Mouse (Mus musculus): Measurements from ENCODE around the gene Fth1. TPM values are rescaled to one million over a fixed set of nuclear protein-coding genes. Genes with fewer than 3 reads are reported as not detected.

The Fth1 gene
- total RNA-seq, 2 experiments from 2014 or later = 939 to 1,067 TPM

DNA sequence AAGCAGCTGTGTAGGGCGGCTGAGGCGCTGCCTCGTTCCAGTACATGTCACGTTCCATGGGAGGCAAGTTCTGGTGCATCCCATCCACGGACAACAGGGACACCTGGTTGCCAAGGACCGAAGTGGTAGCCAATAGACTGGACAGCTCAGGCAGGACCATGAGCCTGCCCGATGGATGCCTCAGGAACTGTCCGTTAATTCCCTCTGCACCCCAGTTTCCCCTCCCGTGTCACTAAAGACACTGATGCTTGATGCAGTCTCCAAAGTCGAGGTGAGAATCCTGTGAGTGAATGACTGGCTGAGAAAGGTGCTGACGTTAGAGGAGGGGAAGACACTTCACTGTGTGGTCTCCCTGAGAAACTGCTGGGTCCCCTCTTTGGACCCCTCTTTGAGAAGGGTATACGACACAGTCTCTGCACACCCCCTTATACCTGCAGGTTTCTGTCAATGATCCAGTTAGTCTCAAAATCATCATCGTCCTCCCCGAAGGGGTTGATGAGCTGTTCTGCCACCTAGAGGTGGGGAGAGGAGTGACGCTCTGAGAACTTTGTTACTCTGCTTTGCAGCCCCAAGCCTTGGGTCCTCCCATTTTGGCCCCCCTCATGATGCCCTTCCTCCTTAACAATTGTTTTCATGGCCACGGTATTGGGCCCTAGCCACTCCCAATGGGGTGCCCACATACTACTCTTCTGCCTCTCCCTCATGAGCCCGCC is 8.9 kb downstream of the Fth1 start:
- peak; percentile 67 for ATAC-seq (replicated peaks; ENCODE audit: low FRiP score, poor library complexity, severe bottlenecking)

DNA sequence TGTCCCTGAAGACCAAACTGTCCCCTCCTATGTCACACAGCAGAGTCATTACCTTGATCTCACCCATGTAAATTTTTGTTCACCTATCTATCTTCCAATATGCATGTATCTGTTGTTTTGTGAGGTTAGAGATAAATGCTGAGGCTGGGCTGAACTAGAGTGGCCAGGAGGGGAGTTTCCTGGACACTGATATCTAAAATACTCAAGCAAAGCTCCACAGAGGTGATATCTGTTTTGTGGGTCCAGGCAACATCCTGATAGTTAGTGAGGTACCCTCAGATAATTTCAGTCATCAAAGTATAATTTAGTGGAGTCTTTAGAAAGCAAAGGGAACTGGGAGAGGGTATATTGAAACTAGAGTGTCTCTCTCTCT is 9.5 kb downstream of the Fth1 start:
- ATAC-seq (replicated peaks; ENCODE audit: low FRiP score, poor library complexity, severe bottlenecking) = peak; percentile 1; the same call in 1 of the 2 replicates

DNA sequence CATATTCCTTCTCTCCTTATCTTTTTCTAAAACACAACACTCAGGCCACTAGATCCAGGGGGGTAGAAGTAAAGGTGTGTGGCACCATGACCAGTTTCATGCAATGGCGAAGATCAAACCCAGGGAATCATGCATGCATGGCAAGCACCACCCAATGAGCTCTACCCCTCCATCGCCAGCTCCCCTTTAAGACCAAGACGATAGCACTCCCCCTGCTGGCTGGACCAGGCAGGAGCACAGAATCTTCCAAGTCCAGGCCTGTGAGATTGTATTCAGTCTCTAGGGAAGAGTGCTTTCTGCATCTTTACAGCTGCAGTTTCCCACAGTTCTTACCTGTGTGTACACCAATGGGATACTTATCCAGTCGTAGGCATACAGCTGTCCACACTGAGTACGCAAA is 10.9 kb downstream of the Fth1 start:
- ATAC-seq (replicated peaks; ENCODE audit: low FRiP score, poor library complexity, severe bottlenecking) = peak; percentile 82

DNA sequence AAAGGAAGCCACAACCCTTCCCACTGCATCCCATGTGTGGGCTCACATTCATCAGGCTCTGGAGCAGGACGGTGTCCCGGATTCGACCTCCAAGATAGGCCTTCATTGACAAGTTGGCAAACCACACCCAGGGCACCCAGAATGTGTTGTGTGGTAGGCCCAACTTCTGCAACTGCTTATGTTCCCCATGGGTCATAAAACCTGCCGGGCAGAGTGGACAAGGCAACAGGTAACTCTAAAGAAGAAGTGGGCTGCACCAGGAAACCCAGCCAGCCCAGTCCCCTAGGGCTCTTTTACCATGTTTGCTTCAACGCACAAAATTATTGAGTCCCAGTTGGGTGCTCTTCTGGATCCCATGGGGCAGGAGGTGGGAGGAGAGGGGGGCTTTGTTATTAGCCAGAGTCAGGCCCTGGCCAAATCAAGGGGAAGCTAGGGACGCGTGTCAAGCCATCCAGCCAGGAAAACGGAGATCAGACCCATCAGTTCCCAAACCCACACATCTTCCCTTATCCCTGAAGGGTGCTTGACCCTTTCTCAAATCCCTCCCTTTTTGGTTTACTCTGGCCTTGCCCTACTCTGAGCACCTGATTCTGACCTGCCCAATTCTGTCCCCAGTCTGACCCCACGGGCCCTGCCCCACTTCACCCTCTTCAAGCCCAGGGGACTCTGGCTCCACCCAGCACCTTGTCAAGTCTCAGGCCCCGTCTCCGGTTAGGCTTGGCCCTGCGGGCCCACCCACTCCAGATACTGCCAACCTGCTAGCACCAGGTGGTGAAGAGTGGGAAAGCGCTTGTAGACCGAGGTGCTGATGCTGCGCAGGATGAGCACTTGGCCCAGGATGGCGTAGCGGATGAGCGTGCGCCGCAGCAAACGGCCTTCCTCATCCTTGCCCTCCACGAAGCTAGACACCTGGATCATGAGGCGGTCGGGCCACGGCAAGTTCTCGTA is 11.9 kb downstream of the Fth1 start:
- ATAC-seq (replicated peaks; ENCODE audit: low FRiP score, poor library complexity, severe bottlenecking) = no peak

DNA sequence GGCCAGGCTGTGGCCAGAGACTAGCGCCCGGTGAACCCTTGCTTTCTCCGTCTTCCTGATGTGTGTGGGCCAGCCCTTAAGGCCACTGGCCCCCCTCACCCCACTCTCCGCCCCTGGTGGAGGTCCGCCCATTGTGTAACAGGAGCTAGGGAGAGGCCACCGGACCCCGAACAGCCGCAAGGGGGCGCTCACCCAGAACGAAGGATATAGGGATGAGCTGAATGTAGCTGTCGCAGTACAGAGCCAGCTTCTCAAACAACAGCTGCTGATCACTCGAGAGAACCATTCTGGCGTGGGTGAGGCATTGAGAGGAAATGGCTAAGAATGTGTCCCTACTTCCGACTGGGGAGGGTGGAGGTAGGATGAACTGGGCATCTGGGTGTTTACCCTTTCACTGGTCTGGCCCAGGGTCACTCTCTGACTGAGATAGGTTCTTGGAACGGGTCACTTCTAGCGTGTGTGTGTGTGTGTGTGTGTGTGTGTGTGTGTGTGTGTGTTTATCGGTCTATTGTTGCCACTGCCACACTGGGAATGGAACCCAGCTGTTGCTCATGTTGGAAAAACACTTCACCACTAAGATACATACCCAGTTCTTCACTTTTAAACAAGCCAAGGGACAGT is 12.7 kb downstream of the Fth1 start:
- peak; percentile 50 for ATAC-seq (replicated peaks; ENCODE audit: low FRiP score, poor library complexity, severe bottlenecking)

DNA sequence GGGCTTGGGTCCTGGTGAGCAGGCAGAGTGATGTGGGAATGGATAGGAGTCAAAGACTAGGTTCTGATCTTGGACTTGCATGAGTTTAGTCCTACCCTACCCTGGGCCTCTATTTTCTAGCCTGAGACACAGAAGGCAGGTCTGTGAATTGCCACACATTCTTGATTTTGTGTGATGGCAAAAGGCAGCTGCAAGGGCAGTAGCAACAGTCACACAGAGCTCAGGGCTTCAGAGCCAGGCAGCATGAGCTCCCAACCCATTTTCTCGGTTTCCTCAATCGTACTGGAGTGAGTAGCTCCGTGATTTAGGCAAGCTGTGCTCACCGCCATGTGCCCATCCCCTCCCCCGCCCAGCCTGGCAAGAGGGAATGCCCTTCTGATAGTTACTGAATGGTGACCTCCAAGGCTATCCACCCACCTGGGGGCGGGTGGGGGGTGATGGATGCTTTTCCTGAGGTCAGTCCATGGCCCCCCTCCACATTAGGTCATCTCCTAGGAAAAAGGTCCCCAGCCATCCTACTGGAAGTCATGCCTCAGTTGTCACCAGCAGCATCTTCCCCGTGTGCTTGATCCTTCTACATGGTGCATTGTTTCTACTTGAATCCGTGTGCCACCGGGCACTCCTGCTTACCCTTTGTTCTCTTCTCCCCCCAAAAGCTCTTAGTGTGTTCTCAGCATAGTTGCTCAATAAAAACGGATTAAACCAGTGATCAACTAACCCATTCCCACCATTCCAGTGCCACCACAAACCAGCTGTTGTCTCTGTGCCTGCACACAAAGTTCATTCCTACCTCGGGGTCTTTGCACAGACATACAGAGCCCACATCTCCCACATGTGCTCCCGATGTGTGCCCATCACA is 17.0 kb downstream of the Fth1 start:
- no peak for ATAC-seq (replicated peaks; ENCODE audit: low FRiP score, poor library complexity, severe bottlenecking)

DNA sequence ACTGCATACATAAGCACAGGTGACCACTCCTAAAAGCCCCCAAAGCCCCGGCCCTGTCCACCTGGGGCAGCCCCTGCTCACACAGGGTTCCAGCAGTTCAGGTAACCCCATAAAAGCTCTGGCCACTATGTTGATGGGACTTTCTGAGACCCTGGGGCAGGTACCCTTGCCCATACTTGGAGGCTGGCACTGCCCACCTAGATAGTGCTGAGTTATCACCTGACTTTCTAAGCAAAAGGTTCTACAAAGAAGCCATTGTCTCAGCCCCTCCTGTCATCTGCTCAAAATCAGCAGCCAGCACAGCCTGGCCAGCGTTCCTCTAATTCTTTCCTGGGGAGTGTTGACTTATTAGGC is 17.6 kb downstream of the Fth1 start:
- no peak for ATAC-seq (replicated peaks; ENCODE audit: low FRiP score, poor library complexity, severe bottlenecking)

DNA sequence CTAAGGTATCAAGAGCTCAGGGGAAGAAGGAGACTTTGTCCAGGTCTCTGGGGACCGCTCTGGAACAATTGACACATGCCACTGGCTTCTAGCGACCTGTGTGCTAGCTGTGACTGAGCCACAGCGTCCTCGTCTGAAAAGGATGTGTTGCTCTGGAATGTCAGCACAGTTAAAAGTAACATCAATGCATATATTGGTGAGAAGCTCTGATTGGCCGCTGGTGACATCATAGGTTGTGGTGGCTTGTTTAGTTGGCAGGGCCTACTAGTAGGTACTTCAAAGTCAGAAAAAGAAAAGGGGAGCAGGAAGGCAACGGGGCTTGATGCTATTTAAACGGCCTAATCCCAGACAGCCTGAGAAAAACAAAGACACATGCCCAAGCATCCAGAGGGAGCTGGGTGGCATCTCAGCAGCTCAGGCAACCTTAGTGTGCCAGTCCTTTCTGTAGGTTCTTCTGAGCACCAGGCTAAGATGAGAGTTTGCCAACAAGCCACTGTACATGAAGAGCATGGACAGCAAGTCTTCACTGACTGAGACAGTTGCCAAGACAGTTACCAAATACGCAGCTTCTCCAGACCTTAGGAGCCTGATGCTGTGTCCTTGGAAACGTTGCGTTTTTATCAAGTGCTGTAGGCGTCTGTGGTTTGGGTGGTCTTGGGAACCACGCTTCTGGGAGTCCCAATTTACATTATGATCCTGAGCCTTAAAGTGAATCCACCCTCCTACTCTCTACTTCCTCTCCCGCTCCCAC is 18.5 kb downstream of the Fth1 start:
- ATAC-seq (replicated peaks; ENCODE audit: low FRiP score, poor library complexity, severe bottlenecking) = no peak

DNA sequence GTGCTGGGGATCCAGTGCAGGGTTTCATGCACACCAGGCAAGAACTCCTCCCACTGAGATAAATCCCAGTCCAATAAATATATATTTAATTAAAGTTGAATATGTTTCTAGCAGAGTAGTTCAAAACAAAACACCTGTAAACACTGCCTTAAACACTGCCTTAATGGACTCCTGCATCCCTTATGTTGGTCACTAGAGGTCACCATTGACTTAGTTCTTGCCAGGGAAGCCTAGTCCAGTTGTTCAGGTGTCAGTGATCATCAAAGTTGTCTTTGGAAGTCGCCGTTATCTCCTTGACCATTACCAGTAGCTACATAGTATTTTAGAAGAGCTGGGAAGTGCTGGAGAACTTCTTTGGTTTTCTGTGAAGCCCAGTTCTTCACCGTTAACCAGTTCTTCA is 19.9 kb downstream of the Fth1 start:
- peak; percentile 90 for ATAC-seq (replicated peaks; ENCODE audit: low FRiP score, poor library complexity, severe bottlenecking)

DNA sequence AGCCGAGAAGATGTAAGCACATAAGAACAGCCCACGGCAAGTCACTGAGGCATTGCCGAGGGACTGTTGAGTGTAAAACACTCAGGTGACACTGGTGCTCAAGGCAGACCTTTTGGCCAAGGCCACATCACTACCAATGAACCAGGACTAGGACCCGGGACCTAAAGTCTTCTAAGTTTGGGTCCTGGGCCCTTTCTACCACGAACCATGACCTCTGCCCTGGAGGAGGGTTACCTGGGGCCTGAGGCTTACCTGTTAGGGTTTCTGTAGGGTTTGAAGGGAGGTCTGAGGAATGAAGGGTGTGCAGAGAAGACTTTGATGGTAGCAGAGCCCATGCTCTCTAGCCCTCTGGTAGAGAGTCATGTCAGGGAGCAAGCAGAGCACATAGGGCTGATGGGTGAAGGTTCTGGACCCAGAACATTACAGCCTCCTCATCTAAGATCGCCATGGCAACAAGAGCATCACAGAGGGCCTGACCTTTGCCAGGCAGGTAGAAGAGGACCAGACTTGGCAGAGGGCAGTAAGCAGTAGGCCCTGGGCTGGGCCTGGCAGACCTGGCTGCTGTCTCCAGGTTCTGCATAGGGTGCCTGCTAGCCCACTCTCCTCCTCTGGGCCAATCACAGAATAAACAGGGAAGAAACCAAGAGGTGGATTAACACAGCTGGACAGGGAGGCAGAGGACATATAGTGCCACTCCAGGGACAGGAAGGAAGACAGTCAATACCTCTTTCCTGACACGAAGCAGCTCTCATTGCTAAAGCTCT is 21.0 kb downstream of the Fth1 start, which contains the start of the genes Best1 and Rab3il1:
TSS of gene Best1 (minus strand) at position 428 of the 764 bp plus-strand sequence.
TSS of gene Rab3il1 (plus strand) at position 464 of the 764 bp plus-strand sequence.
- no peak for ATAC-seq (replicated peaks; ENCODE audit: low FRiP score, poor library complexity, severe bottlenecking)

DNA sequence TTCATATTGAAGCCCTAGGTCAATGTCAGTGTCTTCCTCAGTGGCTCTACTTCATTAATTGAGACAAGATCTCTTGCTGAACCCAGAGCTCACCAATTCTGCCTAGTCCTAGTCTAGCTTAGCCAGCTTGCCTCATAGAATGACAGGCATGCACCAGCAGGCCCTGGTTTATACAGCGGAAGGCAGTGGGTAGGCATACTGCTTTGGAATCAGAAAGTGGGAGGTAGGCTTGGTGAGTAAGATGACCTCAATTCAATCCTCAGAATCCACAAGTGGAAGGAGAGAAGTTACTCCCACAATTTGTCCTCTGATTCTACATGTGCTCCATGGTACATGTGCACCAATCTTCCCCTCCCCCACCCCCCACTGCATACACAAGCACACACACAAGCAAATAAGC is 23.3 kb downstream of the Fth1 start:
- no peak for ATAC-seq (replicated peaks; ENCODE audit: low FRiP score, poor library complexity, severe bottlenecking)

DNA sequence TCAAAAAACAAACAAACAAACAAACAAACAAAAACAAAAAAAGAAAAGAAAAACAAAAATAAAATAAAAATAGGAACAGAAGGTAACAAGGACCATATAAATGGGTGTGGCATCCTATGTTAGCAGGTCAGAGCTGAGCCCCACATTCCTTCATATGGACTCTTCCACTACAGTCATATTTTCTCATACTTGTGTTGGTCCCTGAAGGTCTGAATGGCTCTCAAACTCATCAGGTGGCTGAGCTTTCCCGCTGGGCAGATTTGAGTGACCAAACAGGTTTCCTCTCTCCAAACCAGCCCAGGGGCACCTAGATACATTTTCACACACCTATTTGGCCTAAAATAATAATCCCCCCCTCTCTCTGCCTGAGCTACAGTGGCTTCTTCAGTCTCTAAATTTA is 31.0 kb downstream of the Fth1 start:
- ATAC-seq (replicated peaks; ENCODE audit: low FRiP score, poor library complexity, severe bottlenecking) = no peak

DNA sequence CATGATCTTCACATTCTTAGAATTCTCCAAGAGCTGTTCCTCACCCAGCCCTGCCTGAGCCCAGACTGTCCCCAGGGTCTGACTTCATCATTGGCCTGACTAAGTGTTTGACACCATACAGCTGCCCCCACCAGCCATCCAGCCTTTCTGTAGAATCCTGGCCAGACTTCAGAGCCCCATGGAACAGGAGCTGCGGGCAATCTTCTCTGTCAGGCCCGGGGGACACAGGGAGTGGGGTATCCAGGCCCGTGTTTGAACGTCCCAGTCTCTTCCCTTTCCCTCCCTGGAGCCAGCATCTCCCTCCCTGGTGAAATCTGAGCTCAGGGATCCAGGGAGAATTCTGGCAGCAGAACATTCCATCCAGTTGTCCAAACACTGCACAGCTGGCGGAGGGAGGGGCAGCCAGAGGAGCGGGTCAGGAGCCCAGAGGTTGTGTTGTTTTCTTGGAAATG is 32.5 kb downstream of the Fth1 start:
- ATAC-seq (replicated peaks; ENCODE audit: low FRiP score, poor library complexity, severe bottlenecking) = no peak

DNA sequence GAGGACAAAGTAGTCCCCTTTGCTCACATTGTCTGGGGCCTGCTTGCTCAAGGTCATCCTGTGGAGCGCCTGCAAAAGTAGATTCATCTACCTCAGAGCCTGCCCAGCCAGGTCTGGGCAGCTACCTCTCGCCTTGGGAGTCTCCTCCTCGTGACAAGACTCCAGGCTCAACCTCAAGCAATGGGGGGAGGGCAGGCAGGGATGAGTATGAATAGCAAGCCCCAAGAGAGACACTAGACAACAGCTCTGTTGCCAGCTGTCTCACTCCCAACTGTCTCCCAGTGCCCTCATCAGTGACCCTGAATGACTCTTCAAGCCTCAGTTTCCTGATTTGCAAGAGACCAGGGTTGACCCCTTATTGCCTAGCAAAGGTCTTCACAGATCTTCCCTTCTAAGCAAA is 33.0 kb downstream of the Fth1 start:
- no peak for ATAC-seq (replicated peaks; ENCODE audit: low FRiP score, poor library complexity, severe bottlenecking)

DNA sequence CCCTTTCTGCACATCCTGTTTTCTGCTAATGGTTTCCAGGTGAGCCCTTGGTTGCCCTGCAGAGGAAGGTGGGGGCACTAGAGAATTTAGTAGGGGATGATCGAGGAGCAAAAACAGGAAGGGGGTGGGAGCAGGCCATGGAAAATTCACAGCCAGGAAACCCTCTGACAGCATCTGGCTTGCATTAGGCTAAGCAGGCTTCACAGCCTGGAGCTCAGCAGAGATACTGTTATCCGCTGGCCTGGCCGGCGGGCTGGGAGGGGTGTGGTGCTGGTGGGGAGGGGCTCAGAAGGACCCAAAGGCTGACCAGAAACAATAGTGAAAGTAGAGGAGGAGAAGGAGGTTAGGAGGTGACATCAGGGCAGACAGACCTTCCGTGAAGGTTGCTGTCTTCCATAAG is 33.5 kb downstream of the Fth1 start:
- ATAC-seq (replicated peaks; ENCODE audit: low FRiP score, poor library complexity, severe bottlenecking) = peak; percentile 42

DNA sequence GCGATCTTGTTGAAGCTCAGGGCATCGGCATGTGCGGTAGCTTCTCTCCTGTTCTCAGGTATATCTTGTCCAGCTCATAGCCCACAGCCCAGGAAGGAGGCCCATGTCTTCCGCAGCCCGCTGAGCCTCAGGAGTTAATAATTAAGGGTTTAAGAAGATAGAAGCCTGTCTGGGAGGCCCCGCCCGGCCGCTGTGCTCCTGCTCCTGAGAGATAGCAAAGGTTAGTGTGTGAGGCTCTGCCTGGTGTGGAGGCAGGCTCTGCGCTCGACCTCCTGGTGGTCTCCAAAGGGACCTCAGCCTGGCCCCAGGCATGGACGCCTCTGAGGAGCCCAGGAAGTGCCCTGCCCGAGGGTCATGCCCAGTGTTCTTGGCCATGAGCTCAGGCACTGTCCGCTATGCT is 34.4 kb downstream of the Fth1 start:
- ATAC-seq (replicated peaks; ENCODE audit: low FRiP score, poor library complexity, severe bottlenecking) = peak; percentile 75

DNA sequence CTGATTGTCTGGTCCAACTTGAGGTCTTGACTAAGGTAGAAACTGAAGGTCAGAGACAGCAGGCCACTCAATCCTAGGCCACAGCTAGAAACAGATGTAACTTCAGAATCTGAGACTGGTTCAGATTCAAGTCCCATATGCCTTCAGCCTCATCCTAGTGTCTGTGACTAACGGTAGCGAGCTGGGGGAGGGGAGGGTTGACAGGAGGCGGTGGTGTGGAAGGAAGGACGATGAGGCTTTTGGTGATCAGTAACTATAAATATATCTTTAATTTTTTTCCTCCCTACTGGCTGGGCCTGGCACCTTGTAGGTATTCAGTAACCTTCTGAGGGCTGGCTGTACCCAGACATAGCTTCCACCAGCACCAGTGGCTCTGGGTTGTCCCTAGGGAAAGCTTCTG is 35.0 kb downstream of the Fth1 start:
- no peak for ATAC-seq (replicated peaks; ENCODE audit: low FRiP score, poor library complexity, severe bottlenecking)

DNA sequence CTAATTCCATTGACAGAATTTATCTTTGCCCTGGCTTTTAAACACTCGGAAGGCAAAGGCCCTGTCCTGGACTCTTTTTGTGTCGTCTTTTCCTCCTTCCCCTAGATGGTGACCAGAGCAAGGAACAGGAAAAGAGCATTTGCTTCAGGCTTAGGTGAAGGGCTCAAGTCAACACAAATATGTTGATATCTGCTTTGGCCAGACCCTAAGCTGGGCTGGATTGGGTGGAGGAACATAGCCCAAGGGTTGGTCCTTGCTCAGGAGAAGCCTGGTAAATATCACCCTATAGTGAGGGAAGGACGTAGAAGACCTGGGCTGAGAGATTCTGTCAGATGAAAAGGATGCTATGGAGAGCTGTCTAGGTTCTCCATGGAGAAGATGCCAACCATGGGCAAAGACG is 35.8 kb downstream of the Fth1 start:
- peak; percentile 45 for ATAC-seq (replicated peaks; ENCODE audit: low FRiP score, poor library complexity, severe bottlenecking)

Measured in erythroblast, adult 5-6 weeks (primary cell).